Mouse (Mus musculus): ENCODE measurements around the gene Gm5622. TPM values are rescaled to one million over a fixed set of nuclear protein-coding genes. Genes with fewer than 3 reads are reported as not detected.

Gene Gm5622
- not detected for polyA plus RNA-seq (2017; shearing (Covaris generic))

GRCm38 (mm10) chr14:51552490-51552889, at the start of gene Gm5622:
TSS of gene Gm5622 (plus strand) at chr14:51552790.

DNA sequence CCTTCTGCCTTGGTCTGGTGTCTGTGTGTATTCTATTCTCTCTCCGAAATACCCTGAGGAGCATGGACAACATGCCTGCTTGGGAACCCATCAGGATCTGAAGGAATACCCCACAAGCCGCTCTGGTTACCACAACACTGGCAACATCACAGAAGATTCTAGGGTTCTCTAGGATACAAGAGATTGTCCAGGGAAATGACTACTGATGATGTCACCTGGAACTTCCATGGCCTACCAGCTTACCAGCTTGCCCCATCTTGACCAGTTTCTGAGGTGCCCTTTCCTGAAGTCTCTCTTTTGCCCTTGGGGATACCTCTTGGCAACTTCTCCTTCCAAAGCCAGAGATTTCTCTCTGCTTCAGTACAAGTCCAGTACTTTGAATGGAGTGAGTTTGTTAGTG, 21.4 kb downstream of the Gm5622 start, which contains the start of gene Gm17175:
Gene Gm17175, minus strand, starts transcription at position 101 of the 400 bp plus-strand sequence.

GRCm38 (mm10) chr14:51592039-51592438, 39.4 kb downstream of the Gm5622 start, which contains the start of gene Gm17174:
TSS of gene Gm17174 (minus strand) at chr14:51592139.

DNA sequence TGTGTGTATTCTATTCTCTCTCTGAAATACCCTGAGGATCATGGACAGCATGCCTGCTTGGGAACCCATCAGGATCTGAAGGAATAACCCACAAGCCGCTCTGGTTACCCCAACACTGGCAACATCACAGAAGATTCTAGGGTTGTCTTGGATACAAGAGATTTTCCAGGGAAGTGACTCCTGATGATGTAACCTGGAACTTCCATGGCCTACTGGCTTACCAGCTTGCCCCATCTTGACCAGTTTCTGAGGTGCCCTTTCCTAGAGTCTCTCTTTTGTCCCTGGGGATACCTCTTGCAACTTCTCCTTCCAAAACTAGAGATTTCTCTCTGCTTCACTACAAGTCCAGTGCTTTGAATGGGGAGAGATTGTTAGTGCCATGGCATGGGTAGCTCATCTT, 58.6 kb downstream of the Gm5622 start, which contains the start of gene Gm17078:
Gene Gm17078, minus strand, starts transcription at position 101 of the 400 bp plus-strand sequence.

GRCm38 (mm10) chr14:51635566-51635965, 83.0 kb downstream of the Gm5622 start, which contains the start of gene Gm4181:
TSS of gene Gm4181 (minus strand) at chr14:51635666.

DNA sequence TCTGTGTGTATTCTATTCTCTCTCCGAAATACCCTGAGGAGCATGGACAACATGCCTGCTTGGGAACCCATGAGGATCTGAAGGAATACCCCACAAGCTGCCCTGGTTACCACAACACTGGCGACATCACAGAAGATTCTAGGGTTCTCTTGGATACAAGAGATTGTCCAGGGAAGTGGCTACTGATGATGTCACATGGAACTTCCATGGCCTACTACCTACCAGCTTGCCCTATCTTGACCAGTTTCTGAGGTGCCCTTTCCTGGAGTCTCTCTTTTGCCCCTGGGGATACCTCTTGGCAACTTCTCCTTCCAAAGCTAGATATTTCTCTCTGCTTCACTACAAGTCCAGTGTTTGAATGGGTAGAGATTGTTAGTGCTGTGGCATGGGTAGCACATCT, 142.8 kb downstream of the Gm5622 start, which contains the start of gene Gm17079:
Gene Gm17079, minus strand, starts transcription at position 101 of the 400 bp plus-strand sequence.

Other genes starting within 250 kb of the Gm5622 start
- gene Gm7247, start 191.0 kb upstream of the Gm5622 start, polyA plus RNA-seq (2017; shearing (Covaris generic)), result not detected
- not detected for gene Vmn2r88, start 142.0 kb upstream of the Gm5622 start, polyA plus RNA-seq (2017; shearing (Covaris generic))
- 0.17 TPM for gene Vmn2r89, start 100.9 kb upstream of the Gm5622 start, polyA plus RNA-seq (2017; shearing (Covaris generic))
- gene Gm17175, start 21.3 kb downstream of the Gm5622 start, polyA plus RNA-seq (2017; shearing (Covaris generic)), result not detected
- gene Gm17174, start 39.3 kb downstream of the Gm5622 start, polyA plus RNA-seq (2017; shearing (Covaris generic)), result not detected
- gene Gm17078, start 58.5 kb downstream of the Gm5622 start, polyA plus RNA-seq (2017; shearing (Covaris generic)), result not detected
- gene Gm4181, start 82.9 kb downstream of the Gm5622 start, polyA plus RNA-seq (2017; shearing (Covaris generic)), result not detected
- not detected for gene Gm17079, start 142.7 kb downstream of the Gm5622 start, polyA plus RNA-seq (2017; shearing (Covaris generic))
- gene Gm5800, start 164.4 kb downstream of the Gm5622 start, polyA plus RNA-seq (2017; shearing (Covaris generic)), result not detected
- not detected for gene Ang4, start 220.8 kb downstream of the Gm5622 start, polyA plus RNA-seq (2017; shearing (Covaris generic))
- not detected for gene AY358078, start 247.3 kb downstream of the Gm5622 start, polyA plus RNA-seq (2017; shearing (Covaris generic))